Mouse (Mus musculus): Measurements from ENCODE around the gene Impdh1. TPM values are rescaled to one million over a fixed set of nuclear protein-coding genes. Genes with fewer than 3 reads are reported as not detected.
"Not testable (repeated sequence)": the region's sequence is repeated elsewhere in the genome, so short reads cannot be mapped to it uniquely, and the experiment has no call there.

The Impdh1 gene
- total RNA-seq (2021), result 10 to 100 TPM; 74.9 to 83.1 TPM
- long read RNA-seq, experiment 1, transcript Impdh1-207 (15 exons, 2,580 nt), result minor isoform, 12 of 95 reads
- long read RNA-seq, experiment 1, transcript Impdh1-202 (15 exons, 2,600 nt), result minor isoform, 9 of 95 reads
- long read RNA-seq, experiment 1, transcript Impdh1-201 (14 exons, 2,437 nt), result major isoform, 57 of 95 reads
- long read RNA-seq, experiment 1, partial matches to known transcripts, result 7 of 95 reads
- long read RNA-seq, experiment 1, other reads (novel, unspliced or antisense), result 10 of 95 reads
- long read RNA-seq, experiment 2, transcript Impdh1-207 (15 exons, 2,580 nt), result minor isoform, 5 of 52 reads
- long read RNA-seq, experiment 2, transcript Impdh1-202 (15 exons, 2,600 nt), result minor isoform, 10 of 52 reads
- long read RNA-seq, experiment 2, transcript Impdh1-201 (14 exons, 2,437 nt), result major isoform, 22 of 52 reads
- long read RNA-seq, experiment 2, partial matches to known transcripts, result 5 of 52 reads
- long read RNA-seq, experiment 2, other reads (novel, unspliced or antisense), result 10 of 52 reads

GRCm38 (mm10) chr6:29215881-29216501, at the start of gene Impdh1:
Gene Impdh1, minus strand, starts transcription at chr6:29216364.
- peak; percentile 79 to 86 for DNase-seq

DNA sequence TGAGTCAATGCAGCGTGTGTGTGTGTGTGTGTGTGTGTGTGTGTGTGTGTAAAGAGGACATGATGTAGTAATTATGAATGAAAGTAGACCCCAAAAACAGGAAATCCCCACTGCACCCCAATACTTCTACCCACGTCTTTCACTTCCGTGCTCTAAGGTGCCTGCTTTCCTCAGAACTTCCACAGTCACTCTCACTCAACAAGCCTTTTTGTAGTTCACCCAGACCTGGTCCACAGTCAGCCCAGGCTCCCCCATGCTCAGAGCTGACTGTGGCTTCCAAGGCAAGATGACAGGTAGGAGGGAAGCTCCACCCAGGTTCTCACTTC, 48.3 kb upstream of the Impdh1 start:
- no peak for DNase-seq

GRCm38 (mm10) chr6:29263650-29264455, 47.7 kb upstream of the Impdh1 start:
- peak; percentile 42 to 46 for DNase-seq

DNA sequence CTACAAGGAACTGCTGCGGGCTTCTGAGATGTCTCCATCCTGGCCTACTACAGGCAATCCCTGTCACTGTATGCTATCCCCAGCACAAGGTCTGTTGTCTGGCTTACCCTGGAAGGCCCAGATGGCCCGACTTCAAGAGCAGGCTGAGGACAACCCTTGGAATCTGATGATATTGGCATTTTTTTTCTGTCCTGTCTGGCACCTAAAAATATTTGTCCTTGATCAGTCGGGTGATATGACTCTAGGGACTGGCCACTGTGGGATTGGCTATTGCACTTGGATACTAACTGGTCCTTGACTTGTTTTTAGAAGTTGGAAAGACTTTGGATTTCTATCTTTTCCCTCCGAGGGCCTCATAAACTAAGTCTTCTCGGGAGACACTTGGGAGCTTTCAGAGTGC, 45.7 kb upstream of the Impdh1 start:
- DNase-seq, result no peak

- no peak for DNase-seq
These were observed 43.3 kb upstream of the Impdh1 start for GRCm38 (mm10) chr6:29259418-29259817.

- DNase-seq, result no peak
These were observed 30.9 kb upstream of the Impdh1 start for GRCm38 (mm10) chr6:29247072-29247471.

GRCm38 (mm10) chr6:29246585-29246984, 30.4 kb upstream of the Impdh1 start:
- DNase-seq, result peak in 1 of 2 experiments; percentile 27

- no peak for DNase-seq
These were observed 30.0 kb upstream of the Impdh1 start for GRCm38 (mm10) chr6:29246183-29246582.

DNA sequence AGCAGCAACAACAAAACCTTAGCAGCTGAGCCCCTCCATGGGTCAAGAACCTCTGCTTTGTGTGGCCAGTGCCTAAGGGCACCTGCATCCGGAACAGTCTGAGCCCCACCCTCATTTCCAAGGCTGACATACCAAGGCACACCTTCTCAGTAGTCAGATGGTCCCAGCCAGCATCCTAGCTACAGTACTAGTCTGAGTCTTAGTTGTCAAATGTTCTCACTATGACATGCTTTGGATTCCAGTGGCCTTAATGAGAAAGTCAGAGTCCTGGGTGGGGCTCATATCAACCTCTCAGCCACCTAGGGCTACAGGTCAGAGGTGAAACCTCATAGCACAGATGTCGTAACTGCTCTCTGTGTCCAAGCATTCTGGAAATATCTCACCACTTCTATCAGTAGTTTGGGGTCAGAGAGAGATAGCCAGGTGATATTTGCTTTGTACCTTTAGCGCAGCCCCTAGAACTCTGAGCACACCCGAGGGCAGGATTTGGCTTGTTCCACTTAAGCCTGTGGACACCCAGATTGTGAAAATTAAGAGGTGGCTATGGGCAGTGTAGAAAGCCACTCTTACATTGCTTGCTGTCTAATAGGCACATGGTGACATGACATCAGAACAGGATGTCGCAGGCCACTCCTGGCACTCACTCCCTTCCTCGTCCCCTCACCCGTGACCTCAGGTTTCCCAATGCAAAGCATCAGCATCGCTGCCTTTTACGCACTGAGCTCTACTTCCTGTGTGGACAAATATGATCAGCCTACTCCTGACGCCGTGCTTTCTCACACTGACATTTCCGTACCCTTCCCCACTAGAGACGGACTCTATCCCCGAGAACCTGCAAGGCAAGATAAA, 29.3 kb upstream of the Impdh1 start:
- no peak for DNase-seq

GRCm38 (mm10) chr6:29242265-29242664, 26.1 kb upstream of the Impdh1 start:
- no peak for DNase-seq

- DNase-seq, result no peak
These were observed 25.5 kb upstream of the Impdh1 start for GRCm38 (mm10) chr6:29241697-29242096.

DNA sequence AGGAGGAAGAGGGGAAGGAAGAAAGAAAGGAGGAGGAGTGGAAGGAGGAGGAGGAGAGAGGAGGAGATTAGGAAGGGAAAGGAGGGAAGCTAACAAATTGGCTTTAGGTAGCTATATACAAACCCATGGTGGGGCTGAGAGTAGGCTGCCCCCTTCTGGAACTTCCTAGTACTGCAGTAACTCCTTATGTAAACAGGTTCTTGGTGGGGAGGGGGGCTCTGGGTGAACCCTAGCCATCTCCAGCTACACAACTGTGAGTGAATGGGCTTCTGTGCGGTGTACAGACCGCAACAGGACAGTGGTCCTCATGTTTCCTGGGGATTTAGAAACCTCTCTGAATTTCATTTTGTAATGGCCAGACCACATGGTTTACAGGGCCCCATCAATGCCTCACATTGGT, 24.6 kb upstream of the Impdh1 start:
- DNase-seq, result peak; percentile 28 to 51

- DNase-seq, result no peak
These were observed 18.1 kb upstream of the Impdh1 start for GRCm38 (mm10) chr6:29234272-29234671.

- no peak for DNase-seq
These were observed 17.5 kb upstream of the Impdh1 start for GRCm38 (mm10) chr6:29233710-29234109.

GRCm38 (mm10) chr6:29232321-29232720, 16.2 kb upstream of the Impdh1 start:
- no peak for DNase-seq

DNA sequence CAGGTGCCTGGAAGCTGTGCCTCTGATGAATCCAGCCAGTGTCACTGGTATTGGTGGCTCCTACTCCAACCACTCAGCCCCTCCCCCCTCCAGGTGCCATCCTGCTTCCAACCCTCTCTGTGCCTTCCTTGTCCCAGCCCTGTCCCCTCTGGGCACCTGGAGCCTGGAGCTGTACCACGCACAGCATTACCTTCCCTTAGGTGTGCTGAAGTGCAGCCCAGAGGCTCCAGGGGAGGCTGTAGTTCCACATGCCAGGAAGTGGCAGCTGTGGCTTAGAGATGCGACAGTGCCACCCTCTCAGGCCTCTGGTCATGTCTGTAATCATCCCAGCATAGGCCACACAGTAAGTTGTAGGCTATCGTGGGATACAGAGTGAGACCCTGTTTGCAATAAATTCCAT, 15.6 kb upstream of the Impdh1 start:
- no peak for DNase-seq

DNA sequence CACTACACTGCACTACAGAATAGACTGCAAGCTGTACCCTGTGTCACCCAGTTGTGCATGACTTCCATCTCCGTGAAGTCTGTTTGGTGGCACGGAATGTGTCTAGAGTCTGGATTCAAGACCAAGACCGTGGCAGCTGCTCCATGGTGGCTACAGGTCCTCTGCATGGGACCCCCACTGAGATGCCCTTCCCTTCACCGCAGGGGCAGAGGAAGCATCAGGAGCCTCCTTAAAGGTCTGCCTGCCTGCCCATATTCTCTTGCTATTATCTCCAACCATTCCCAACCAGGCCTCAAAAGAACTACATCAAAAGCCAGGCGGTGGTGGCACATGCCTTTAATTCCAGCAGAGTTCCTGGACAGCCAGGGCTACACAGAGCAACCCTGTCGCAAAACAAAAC, 14.2 kb upstream of the Impdh1 start:
- DNase-seq, result no peak

DNA sequence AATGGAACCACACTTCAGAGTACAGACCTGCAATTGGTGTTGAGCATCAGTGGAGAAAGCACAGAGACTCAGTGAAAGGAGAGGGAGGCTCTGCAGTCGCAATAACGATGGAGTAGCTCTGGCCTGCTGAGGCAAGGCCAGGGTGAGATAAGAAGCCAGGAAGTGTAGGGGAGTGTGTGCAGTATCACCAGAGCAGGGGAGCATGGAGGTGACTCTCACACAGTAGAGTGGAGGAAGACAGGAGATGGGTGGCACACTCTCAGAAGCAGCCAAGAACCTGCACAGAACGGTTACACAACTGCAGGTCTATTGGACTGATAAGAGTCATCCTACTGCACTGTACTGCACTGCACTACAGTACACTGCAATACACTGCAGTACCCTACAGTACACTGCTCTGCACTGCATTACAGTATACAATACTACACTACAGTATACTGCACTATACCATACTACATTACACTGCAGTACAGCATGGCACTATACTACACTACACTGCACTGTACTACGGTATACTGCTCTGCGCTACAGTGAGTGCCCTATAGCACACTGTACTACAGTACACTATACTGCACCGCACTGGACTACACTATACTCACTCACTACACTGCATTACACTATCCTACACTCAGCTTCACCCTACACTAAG, 13.2 kb upstream of the Impdh1 start:
- no peak for DNase-seq

DNA sequence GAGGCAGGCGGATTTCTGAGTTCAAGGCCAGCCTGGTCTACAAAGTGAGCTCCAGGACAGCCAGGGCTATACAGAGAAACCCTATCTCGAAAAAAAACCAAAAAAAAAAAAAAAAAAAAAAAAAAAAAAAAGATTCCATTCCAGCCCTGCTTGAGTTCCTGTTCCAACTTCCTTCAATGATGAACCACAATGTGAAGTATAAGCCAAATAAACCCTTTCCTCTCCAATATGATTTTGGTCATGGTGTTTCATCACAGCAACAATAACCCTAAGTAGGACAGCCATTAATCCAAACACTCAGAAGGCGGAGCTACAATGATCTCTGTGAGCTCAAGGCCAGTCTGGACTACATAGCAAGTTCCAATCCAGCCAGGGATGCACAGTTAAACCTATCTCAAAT, 1.6 kb upstream of the Impdh1 start:
- not testable (repeated sequence) for DNase-seq

- no peak for DNase-seq
These were observed 983 bp downstream of the Impdh1 start for GRCm38 (mm10) chr6:29215181-29215580.

GRCm38 (mm10) chr6:29214776-29215175, 1.4 kb downstream of the Impdh1 start:
- DNase-seq, result no peak

Measured in adrenal gland, postnatal 36 days (tissue).